Mouse (Mus musculus): ENCODE results near the gene Ykt6. TPM values are rescaled to one million over a fixed set of nuclear protein-coding genes. Genes with fewer than 3 reads are reported as not detected.

The Ykt6 gene
- total and polyA plus RNA-seq, 3 experiments = 76.5 to 98.1 (median 89.5) TPM

- no peaks in the 10 kb centered on the region for H3K27me3 ChIP-seq (ENCODE audit: control insufficient read depth in 1 of 2, insufficient read depth in 2 of 2, low read length in 2 of 2)
- H3K9me3 ChIP-seq (replicated peaks; ENCODE audit: insufficient read depth, low read length) = no peaks in the 10 kb centered on the region
- H3K9ac ChIP-seq (ENCODE audit: control insufficient read depth, low read depth, low read length, poor library complexity, severe bottlenecking) = no peak overlapping the region
- no peak for TF ChIP-seq MAFK (IDR thresholded peaks at IDR 0.05; ENCODE audit: borderline replicate concordance, low read depth, low read length)
- no peaks in the 10 kb centered on the region for H3K4me1 ChIP-seq (ENCODE audit: control insufficient read depth in 1 of 2, insufficient read depth in 2 of 2, low read length in 2 of 2)
- no peak overlapping the region for H3K27ac ChIP-seq (ENCODE audit: control insufficient read depth, low read depth, low read length)
- peaks cover 0 to 4% of the 10 kb centered on the region in 2 experiments; a peak in 2 of 4 replicates for H3K36me3 ChIP-seq (ENCODE audit: control insufficient read depth in 1 of 2, insufficient read depth in 2 of 2, low read length in 2 of 2)
- H3K4me3 ChIP-seq (ENCODE audit: control insufficient read depth in 1 of 2, insufficient read depth in 1 of 2, low read depth in 2 of 2, low read length in 2 of 2) = no peak overlapping the region
- DNase-seq (ENCODE audit: low read depth, low spot score) = no peak
- no peaks in the 10 kb centered on the region for H3K79me2 ChIP-seq (ENCODE audit: control insufficient read depth, insufficient read depth, low read length, poor library complexity)
These were observed 10.4 kb downstream of the Ykt6 start for GRCm38 (mm10) chr11:5965865-5966264.

GRCm38 (mm10) chr11:5966751-5967150 is 11.3 kb downstream of the Ykt6 start:
- TF ChIP-seq USF1 (IDR thresholded peaks at IDR 0.05; ENCODE audit: low read depth, low read length) (no peak), E2F4 (IDR thresholded peaks at IDR 0.05; ENCODE audit: borderline replicate concordance, low read depth, low read length) (no peak), KAT2A (conservative IDR thresholded peaks at IDR 0.05; ENCODE audit: low read depth, low read length) (no peak), MEF2A (IDR thresholded peaks at IDR 0.05; ENCODE audit: extremely low read depth, insufficient replicate concordance, low read depth, low read length, poor library complexity, severe bottlenecking) (no peak)
- Histone ChIP-seq H3K4me1 (ENCODE audit: control insufficient read depth in 1 of 2, insufficient read depth in 2 of 2, low read length in 2 of 2) (no peaks in the 10 kb centered on the region), H3K79me2 (ENCODE audit: control insufficient read depth, insufficient read depth, low read length, poor library complexity) (no peaks in the 10 kb centered on the region), H3K9ac (ENCODE audit: control insufficient read depth, low read depth, low read length, poor library complexity, severe bottlenecking) (no peak overlapping the region), H3K9me3 (replicated peaks; ENCODE audit: insufficient read depth, low read length) (no peaks in the 10 kb centered on the region), H3K4me3 (ENCODE audit: control insufficient read depth in 1 of 2, insufficient read depth in 1 of 2, low read depth in 2 of 2, low read length in 2 of 2) (no peak overlapping the region), H3K36me3 (ENCODE audit: control insufficient read depth in 1 of 2, insufficient read depth in 2 of 2, low read length in 2 of 2) (peaks cover 0 to 4% of the 10 kb centered on the region in 2 experiments; a peak in 2 of 4 replicates), H3K27ac (ENCODE audit: control insufficient read depth, low read depth, low read length) (no peak overlapping the region), H3K27me3 (ENCODE audit: control insufficient read depth in 1 of 2, insufficient read depth in 2 of 2, low read length in 2 of 2) (no peaks in the 10 kb centered on the region)
- no peak for DNase-seq (ENCODE audit: low read depth, low spot score)

GRCm38 (mm10) chr11:5968223-5968622 is 12.7 kb downstream of the Ykt6 start:
- no peak for DNase-seq (ENCODE audit: low read depth, low spot score)
- H3K4me3 ChIP-seq (ENCODE audit: control insufficient read depth in 1 of 2, insufficient read depth in 1 of 2, low read depth in 2 of 2, low read length in 2 of 2) = no peak overlapping the region
- no peak overlapping the region for H3K9ac ChIP-seq (ENCODE audit: control insufficient read depth, low read depth, low read length, poor library complexity, severe bottlenecking)
- no peak for TF ChIP-seq MXI1 (IDR thresholded peaks at IDR 0.05; ENCODE audit: low read depth, low read length)
- no peaks in the 10 kb centered on the region for H3K4me1 ChIP-seq (ENCODE audit: control insufficient read depth in 1 of 2, insufficient read depth in 2 of 2, low read length in 2 of 2)
- no peaks in the 10 kb centered on the region for H3K79me2 ChIP-seq (ENCODE audit: control insufficient read depth, insufficient read depth, low read length, poor library complexity)
- no peaks in the 10 kb centered on the region for H3K9me3 ChIP-seq (replicated peaks; ENCODE audit: insufficient read depth, low read length)
- no peaks in the 10 kb centered on the region for H3K27me3 ChIP-seq (ENCODE audit: control insufficient read depth in 1 of 2, insufficient read depth in 2 of 2, low read length in 2 of 2)
- no peak overlapping the region for H3K27ac ChIP-seq (ENCODE audit: control insufficient read depth, low read depth, low read length)
- H3K36me3 ChIP-seq (ENCODE audit: control insufficient read depth in 1 of 2, insufficient read depth in 2 of 2, low read length in 2 of 2) = peaks cover 0 to 1% of the 10 kb centered on the region in 2 experiments; a peak in 2 of 4 replicates

GRCm38 (mm10) chr11:5971202-5971601 is 15.7 kb downstream of the Ykt6 start:
- Histone ChIP-seq H3K27ac (ENCODE audit: control insufficient read depth, low read depth, low read length) (no peak overlapping the region), H3K4me3 (ENCODE audit: control insufficient read depth in 1 of 2, insufficient read depth in 1 of 2, low read depth in 2 of 2, low read length in 2 of 2) (no peak overlapping the region), H3K4me1 (ENCODE audit: control insufficient read depth in 1 of 2, insufficient read depth in 2 of 2, low read length in 2 of 2) (no peaks in the 10 kb centered on the region), H3K9ac (ENCODE audit: control insufficient read depth, low read depth, low read length, poor library complexity, severe bottlenecking) (no peak overlapping the region), H3K27me3 (ENCODE audit: control insufficient read depth in 1 of 2, insufficient read depth in 2 of 2, low read length in 2 of 2) (no peaks in the 10 kb centered on the region), H3K36me3 (ENCODE audit: control insufficient read depth in 1 of 2, insufficient read depth in 2 of 2, low read length in 2 of 2) (no peaks in the 10 kb centered on the region), H3K79me2 (ENCODE audit: control insufficient read depth, insufficient read depth, low read length, poor library complexity) (no peaks in the 10 kb centered on the region), H3K9me3 (replicated peaks; ENCODE audit: insufficient read depth, low read length) (no peaks in the 10 kb centered on the region)
- DNase-seq (ENCODE audit: low read depth, low spot score) = no peak
- TF ChIP-seq HCFC1 (IDR thresholded peaks at IDR 0.05; ENCODE audit: low read depth, low read length) (no peak), POLR2A (IDR thresholded peaks at IDR 0.05; ENCODE audit: control insufficient read depth in 1 of 2, insufficient read depth in 1 of 2, low read depth in 1 of 2, low read length in 2 of 2, poor library complexity in 1 of 2) (no peak), E2F4 (IDR thresholded peaks at IDR 0.05; ENCODE audit: borderline replicate concordance, low read depth, low read length) (no peak), MAFK (IDR thresholded peaks at IDR 0.05; ENCODE audit: borderline replicate concordance, low read depth, low read length) (no peak), NELFE (IDR thresholded peaks at IDR 0.05; ENCODE audit: low read depth, low read length) (no peak), ZC3H11A (IDR thresholded peaks at IDR 0.05; ENCODE audit: low read depth, low read length) (no peak), ELF1 (IDR thresholded peaks at IDR 0.05; ENCODE audit: low read depth, low read length) (no peak), JUND (IDR thresholded peaks at IDR 0.05; ENCODE audit: low read depth, low read length) (no peak), ZKSCAN1 (IDR thresholded peaks at IDR 0.05; ENCODE audit: low read depth, low read length) (no peak), MYC (IDR thresholded peaks at IDR 0.05; ENCODE audit: low read depth, low read length) (no peak), UBTF (IDR thresholded peaks at IDR 0.05; ENCODE audit: borderline replicate concordance, insufficient read depth, low read depth, low read length) (no peak), TAL1 (IDR thresholded peaks at IDR 0.05; ENCODE audit: low read length) (no peak), SMC3 (IDR thresholded peaks at IDR 0.05; ENCODE audit: low read depth, low read length) (no peak), CHD1 (IDR thresholded peaks at IDR 0.05; ENCODE audit: low read depth, low read length) (no peak), TBP (IDR thresholded peaks at IDR 0.05; ENCODE audit: low read depth, low read length) (no peak)

Measured in MEL (cell line).